Mouse (Mus musculus): ENCODE data around the gene Lhx4.

GRCm38 (mm10) chr1:155689558-155689957 is 61.9 kb downstream of the Lhx4 start:
- no peak for TF ChIP-seq POLR2A (IDR thresholded peaks at IDR 0.05; ENCODE audit: insufficient read length, low read depth)
- no peak for TF ChIP-seq POLR2AphosphoS2 (IDR thresholded peaks at IDR 0.05; ENCODE audit: insufficient read length, low read depth)
- no peak for TF ChIP-seq MYOG (IDR thresholded peaks at IDR 0.05; ENCODE audit: control insufficient read depth in 1 of 3, insufficient read depth in 1 of 3, insufficient read length in 2 of 3, low read depth in 2 of 3)
- no peak for TF ChIP-seq USF1 (IDR thresholded peaks at IDR 0.05; ENCODE audit: low read depth)
- no peak for TF ChIP-seq TCF12 (IDR thresholded peaks at IDR 0.05; ENCODE audit: insufficient read depth, poor library complexity, severe bottlenecking)
